In genomic region chr11:11864446-11865101, GRCm38 (mm10) we compare ENCODE assay signal across 21 mouse cellular contexts. TPM values are rescaled to one million over a fixed set of nuclear protein-coding genes. Genes with fewer than 3 reads are reported as not detected.
DNase-seq lines count a peak whose midpoint lies in the region; ATAC-seq and TF ChIP-seq lines count a peak whose summit lies in the region.
"Had no signal": no experiment of that assay in that cellular context is flagged by ENCODE, and none has a peak within 500 bp of the region (broad histone marks: within the 10 kb centered on the region; RNA-seq: fewer than 3 reads in every experiment).

No protein-coding gene starts in this region.

- H3K4me1 ChIP-seq in kidney, embryonic 15.5 days, result peaks cover 11% of the 10 kb centered on the region
- peaks cover 18% of the 10 kb centered on the region for H3K4me1 ChIP-seq in embryonic facial prominence, embryonic 14.5 days (ENCODE audit: control insufficient read depth, insufficient read depth, low read length)
- peaks cover 24% of the 10 kb centered on the region for H3K4me1 ChIP-seq in limb, embryonic 14.5 days (ENCODE audit: control insufficient read depth, insufficient read depth, low read length)

- no peaks in the 10 kb centered on the region for H3K27me3 ChIP-seq in kidney, embryonic 15.5 days
- no peaks in the 10 kb centered on the region for H3K27me3 ChIP-seq in embryonic facial prominence, embryonic 14.5 days (replicated peaks; ENCODE audit: control insufficient read depth, insufficient read depth, low read length)
- H3K27me3 ChIP-seq in limb, embryonic 14.5 days (ENCODE audit: control insufficient read depth, insufficient read depth, low read length), result no peaks in the 10 kb centered on the region
- H3K27me3 ChIP-seq: liver, embryonic 12.5 days; neural tube, embryonic 13.5 days had no signal

- H3K36me3 ChIP-seq in kidney, embryonic 15.5 days, result no peaks in the 10 kb centered on the region
- H3K36me3 ChIP-seq in embryonic facial prominence, embryonic 14.5 days (ENCODE audit: control insufficient read depth, insufficient read depth, low read length), result no peaks in the 10 kb centered on the region
- H3K36me3 ChIP-seq in limb, embryonic 14.5 days (ENCODE audit: control insufficient read depth, insufficient read depth, low read length), result no peaks in the 10 kb centered on the region
- H3K36me3 ChIP-seq: liver, embryonic 12.5 days; neural tube, embryonic 13.5 days had no signal

- no peak overlapping the region for H3K4me2 ChIP-seq in kidney, embryonic 15.5 days
- no peak overlapping the region for H3K4me2 ChIP-seq in embryonic facial prominence, embryonic 14.5 days (ENCODE audit: low read depth, low read length)
- H3K4me2 ChIP-seq in limb, embryonic 14.5 days (replicated peaks; ENCODE audit: low read depth, low read length, severe bottlenecking), result no peak overlapping the region
- H3K4me2 ChIP-seq: liver, embryonic 12.5 days; midbrain, embryonic 11.5 days; neural tube, embryonic 13.5 days had no signal

- DNase-seq in gastrocnemius, adult 2 months, result no peak
- DNase-seq in gastrocnemius, adult 8-10 months (ENCODE audit: low spot score in 2 of 2), result no peak
- DNase-seq in kidney, adult 11 months, result no peak
- DNase-seq in embryonic facial prominence, embryonic 14.5 days (ENCODE audit: low spot score), result peak; percentile 90
- peak; percentile 74 for DNase-seq in limb, embryonic 14.5 days (ENCODE audit: low spot score)
- DNase-seq in thymus, postnatal 10 days (ENCODE audit: low spot score in 2 of 2), result no peak
- DNase-seq in Muller cell, postnatal 12 days (ENCODE audit: inconsistent ontology term), result no peak
- DNase-seq: adrenal gland, adult 8-10 months; cerebellum, postnatal 10 days; heart, postnatal 14 days; kidney, postnatal 10 days; right cerebral cortex, postnatal 4 days; thymus, adult 18-20 months had no signal

- no peaks in the 10 kb centered on the region for H3K9me3 ChIP-seq in kidney, embryonic 15.5 days (replicated peaks)
- H3K9me3 ChIP-seq in embryonic facial prominence, embryonic 14.5 days (ENCODE audit: control insufficient read depth, low read length), result no peaks in the 10 kb centered on the region
- no peaks in the 10 kb centered on the region for H3K9me3 ChIP-seq in limb, embryonic 14.5 days (ENCODE audit: control insufficient read depth, low read length)
- H3K9me3 ChIP-seq: liver, embryonic 12.5 days; neural tube, embryonic 13.5 days had no signal

- H3K4me3 ChIP-seq in gastrocnemius, adult 2 months, result no peak overlapping the region
- no peak overlapping the region for H3K4me3 ChIP-seq in kidney, embryonic 15.5 days (replicated peaks)
- H3K4me3 ChIP-seq in embryonic facial prominence, embryonic 14.5 days (ENCODE audit: low read depth, low read length), result no peak overlapping the region
- H3K4me3 ChIP-seq in limb, embryonic 14.5 days (replicated peaks; ENCODE audit: low read length), result no peak overlapping the region
- H3K4me3 ChIP-seq: left cerebral cortex, adult 2 months; liver, embryonic 12.5 days; neural tube, embryonic 13.5 days had no signal

- no peak for TF ChIP-seq CTCF in gastrocnemius, adult 2 months (IDR thresholded peaks at IDR 0.05)

- 0 out of 2 replicates have a peak overlapping the region, but pooled peaks have one; percentile 1 for H3K27ac ChIP-seq in gastrocnemius, adult 2 months
- peak overlapping the region; percentile 41; the same call in 1 of the 2 replicates for H3K27ac ChIP-seq in kidney, embryonic 15.5 days
- peak overlapping the region; percentile 75 for H3K27ac ChIP-seq in embryonic facial prominence, embryonic 14.5 days (replicated peaks; ENCODE audit: low read depth, low read length)
- peak overlapping the region; percentile 82 for H3K27ac ChIP-seq in limb, embryonic 14.5 days (replicated peaks; ENCODE audit: low read depth, low read length)
- H3K27ac ChIP-seq: hindbrain, postnatal 0 days; left cerebral cortex, adult 2 months; liver, embryonic 12.5 days; macrophage; neural tube, embryonic 13.5 days had no signal

- intact Hi-C loops in gastrocnemius, adult 2 months (cut with DNase I), result no loop called here

- no peak for ATAC-seq in kidney, embryonic 15.5 days (replicated peaks; ENCODE audit: low FRiP score)
- peak; percentile 54 for ATAC-seq in embryonic facial prominence, embryonic 14.5 days (ENCODE audit: low read depth)
- ATAC-seq in limb, embryonic 14.5 days (ENCODE audit: low FRiP score, low read depth), result peak; percentile 54; the same call in 1 of the 2 replicates
- ATAC-seq: forebrain, embryonic 16.5 days; hindbrain, postnatal 0 days; liver, embryonic 12.5 days had no signal

- 79% methylated on average over 8 of the region's 8 CpGs for WGBS in kidney, embryonic 15.5 days
- 59% methylated on average over 8 of the region's 8 CpGs for WGBS in embryonic facial prominence, embryonic 14.5 days
- WGBS in limb, embryonic 14.5 days, result 56% methylated on average over 8 of the region's 8 CpGs

- H3K9ac ChIP-seq in kidney, embryonic 15.5 days, result no peak overlapping the region
- no peak overlapping the region for H3K9ac ChIP-seq in embryonic facial prominence, embryonic 14.5 days (ENCODE audit: low read depth, low read length)
- no peak overlapping the region for H3K9ac ChIP-seq in limb, embryonic 14.5 days (ENCODE audit: low read depth, low read length, severe bottlenecking)
- H3K9ac ChIP-seq: liver, embryonic 12.5 days; neural tube, embryonic 13.5 days had no signal

- no peak for TF ChIP-seq POLR2A in limb, embryonic 14.5 days (IDR thresholded peaks at IDR 0.05; ENCODE audit: borderline replicate concordance, extremely low read depth, insufficient read depth, insufficient read length)

RNA-seq across cellular contexts. Expression of gene Ddc, which starts 33.4 kb away (rescaled TPM):
- total RNA-seq in gastrocnemius, adult 2 months (2021), result under 1 TPM; 0.61 to 0.81 TPM
- under 1 TPM; 0.40 to 0.85 (median 0.70) TPM for total RNA-seq in gastrocnemius, adult 8-10 months (2022)
- polyA plus RNA-seq in kidney, embryonic 15.5 days (2015; fragmentation: Nextera tagmentation; extraction: Ambion mirVana), result 14.3 and 15.4 TPM in 2 replicates
- polyA plus RNA-seq in embryonic facial prominence, embryonic 14.5 days (2014; fragmentation: Nextera tagmentation; extraction: Ambion mirVana), result 32.5 and 48.4 TPM in 2 replicates
- polyA plus RNA-seq in limb, embryonic 14.5 days (2012; rRNA removed), result 10.9 and 12.6 TPM in 2 replicates
- polyA plus RNA-seq in limb, embryonic 14.5 days (2014; fragmentation: Nextera tagmentation; extraction: Ambion mirVana), result 16.5 and 20.7 TPM in 2 replicates
- polyA plus RNA-seq: macrophage had no signal

RNA-seq across cellular contexts. Expression of gene Fignl1, which starts 55.8 kb away (rescaled TPM):
- under 1 TPM in 1 of 2 experiments, not detected in 1; 0.22 TPM for total RNA-seq in gastrocnemius, adult 2 months (2021)
- under 1 TPM; 0.19 to 0.88 (median 0.29) TPM for total RNA-seq in gastrocnemius, adult 8-10 months (2022)
- polyA plus RNA-seq in kidney, embryonic 15.5 days (2015; fragmentation: Nextera tagmentation; extraction: Ambion mirVana), result 66.0 and 70.0 TPM in 2 replicates
- polyA plus RNA-seq in embryonic facial prominence, embryonic 14.5 days (2014; fragmentation: Nextera tagmentation; extraction: Ambion mirVana), result 45.5 and 55.6 TPM in 2 replicates
- 20.0 and 21.2 TPM in 2 replicates for polyA plus RNA-seq in limb, embryonic 14.5 days (2012; rRNA removed)
- 43.2 and 46.5 TPM in 2 replicates for polyA plus RNA-seq in limb, embryonic 14.5 days (2014; fragmentation: Nextera tagmentation; extraction: Ambion mirVana)

Comparison
In these comparisons a context has a peak if more than half of its experiments do, and no peak if none do; other contexts are left out.
1. DNase-seq: peak in embryonic facial prominence, embryonic 14.5 days (single experiment) and limb, embryonic 14.5 days (single experiment); none in gastrocnemius, adult 2 months (single experiment), gastrocnemius, adult 8-10 months (0 of 2), kidney, adult 11 months (single experiment), thymus, postnatal 10 days (0 of 2) and Muller cell, postnatal 12 days (single experiment).
2. H3K27ac ChIP-seq: peak in every context shown above with its lines; median percentile 82 in limb, embryonic 14.5 days; 75 in embryonic facial prominence, embryonic 14.5 days; 41 in kidney, embryonic 15.5 days; 1 in gastrocnemius, adult 2 months.